Mouse (Mus musculus): ENCODE measurements around the gene Ninl. TPM values are rescaled to one million over a fixed set of nuclear protein-coding genes. Genes with fewer than 3 reads are reported as not detected.

Gene Ninl
- polyA plus RNA-seq, 1 experiment = 9.3 TPM

DNA sequence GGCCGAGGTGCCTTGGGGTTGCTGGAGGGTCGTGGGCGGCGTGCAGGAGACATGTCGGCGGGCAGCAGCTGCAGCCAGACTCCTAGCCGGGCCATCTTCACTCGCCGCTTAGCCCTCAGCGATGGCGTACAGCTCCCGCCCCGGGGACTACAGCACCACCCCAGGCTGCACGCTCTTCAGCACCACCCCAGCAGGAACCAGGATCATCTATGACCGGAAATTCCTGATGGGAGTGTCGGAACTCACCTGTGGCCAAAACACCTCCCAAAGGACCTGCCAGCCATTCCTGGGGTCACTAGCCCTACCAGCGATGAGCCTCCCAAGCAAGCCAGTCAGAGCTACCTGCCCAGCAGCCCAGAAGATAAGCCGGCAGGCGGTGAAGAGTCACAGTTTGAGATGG lies 105.7 kb downstream of the Ninl start:
- TF ChIP-seq FLI1 (IDR thresholded peaks at IDR 0.05; ENCODE audit: low read length) (no peak), GATA1 (IDR thresholded peaks at IDR 0.05; ENCODE audit: borderline replicate concordance, low read length) (no peak)
- H3K9me3 ChIP-seq = no peaks in the 10 kb centered on the region
- no peaks in the 10 kb centered on the region for H3K27me3 ChIP-seq (replicated peaks)
- H3K36me3 ChIP-seq (replicated peaks; ENCODE audit: low read length) = peaks cover 88% of the 10 kb centered on the region
- peaks cover 50% of the 10 kb centered on the region for H3K4me1 ChIP-seq
- no peak overlapping the region for H3K4me3 ChIP-seq (replicated peaks)

DNA sequence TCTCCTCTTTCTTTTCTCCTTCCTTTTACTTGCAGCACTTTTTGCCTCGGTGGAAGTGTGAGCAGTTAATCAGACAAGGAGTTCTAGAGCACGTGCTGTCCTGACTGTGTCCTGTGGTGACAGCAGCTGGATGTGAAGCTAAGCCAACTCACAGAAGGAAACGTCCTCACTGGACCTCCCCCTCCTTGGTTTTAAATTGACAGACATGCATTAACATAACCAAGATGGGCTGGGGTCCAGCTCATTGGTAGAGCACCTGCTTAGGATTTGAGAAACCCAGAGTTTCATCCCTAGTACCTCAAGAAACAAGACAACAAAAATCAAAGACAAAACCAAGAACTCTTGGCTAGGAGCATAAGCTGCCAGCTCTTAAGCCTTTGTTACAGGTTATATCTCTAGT lies 108.4 kb downstream of the Ninl start:
- TF ChIP-seq GATA1 (IDR thresholded peaks at IDR 0.05; ENCODE audit: borderline replicate concordance, low read length) = no peak
- no peak for TF ChIP-seq FLI1 (IDR thresholded peaks at IDR 0.05; ENCODE audit: low read length)
- Histone ChIP-seq H3K9me3 (no peaks in the 10 kb centered on the region), H3K4me1 (peaks cover 39% of the 10 kb centered on the region), H3K27me3 (replicated peaks) (no peaks in the 10 kb centered on the region), H3K36me3 (replicated peaks; ENCODE audit: low read length) (peaks cover 86% of the 10 kb centered on the region), H3K4me3 (replicated peaks) (no peak overlapping the region)

DNA sequence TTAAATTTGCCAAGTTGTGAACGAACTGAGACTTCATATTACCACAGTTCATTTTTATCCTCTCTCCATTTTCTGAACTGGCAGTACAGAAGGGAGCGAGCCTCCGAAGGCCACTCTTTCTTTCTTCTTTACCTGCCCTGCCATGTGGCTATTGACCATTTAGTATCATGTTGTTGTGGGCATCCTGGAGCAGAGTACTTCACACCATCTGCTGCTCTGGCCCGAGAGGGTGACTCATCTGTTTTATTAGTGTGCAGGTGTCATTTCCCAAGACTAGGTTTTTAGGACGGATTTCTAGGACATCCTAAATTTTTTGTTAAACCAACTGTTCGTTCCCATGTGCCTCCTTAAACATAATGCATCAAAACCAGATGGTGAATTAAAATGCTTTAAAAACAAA lies 110.0 kb downstream of the Ninl start:
- Histone ChIP-seq H3K4me1 (peaks cover 27% of the 10 kb centered on the region), H3K36me3 (replicated peaks; ENCODE audit: low read length) (peaks cover 75% of the 10 kb centered on the region), H3K4me3 (replicated peaks) (no peak overlapping the region), H3K27me3 (replicated peaks) (no peaks in the 10 kb centered on the region), H3K9me3 (no peaks in the 10 kb centered on the region)
- TF ChIP-seq FLI1 (IDR thresholded peaks at IDR 0.05; ENCODE audit: low read length) (no peak), GATA1 (IDR thresholded peaks at IDR 0.05; ENCODE audit: borderline replicate concordance, low read length) (no peak)

DNA sequence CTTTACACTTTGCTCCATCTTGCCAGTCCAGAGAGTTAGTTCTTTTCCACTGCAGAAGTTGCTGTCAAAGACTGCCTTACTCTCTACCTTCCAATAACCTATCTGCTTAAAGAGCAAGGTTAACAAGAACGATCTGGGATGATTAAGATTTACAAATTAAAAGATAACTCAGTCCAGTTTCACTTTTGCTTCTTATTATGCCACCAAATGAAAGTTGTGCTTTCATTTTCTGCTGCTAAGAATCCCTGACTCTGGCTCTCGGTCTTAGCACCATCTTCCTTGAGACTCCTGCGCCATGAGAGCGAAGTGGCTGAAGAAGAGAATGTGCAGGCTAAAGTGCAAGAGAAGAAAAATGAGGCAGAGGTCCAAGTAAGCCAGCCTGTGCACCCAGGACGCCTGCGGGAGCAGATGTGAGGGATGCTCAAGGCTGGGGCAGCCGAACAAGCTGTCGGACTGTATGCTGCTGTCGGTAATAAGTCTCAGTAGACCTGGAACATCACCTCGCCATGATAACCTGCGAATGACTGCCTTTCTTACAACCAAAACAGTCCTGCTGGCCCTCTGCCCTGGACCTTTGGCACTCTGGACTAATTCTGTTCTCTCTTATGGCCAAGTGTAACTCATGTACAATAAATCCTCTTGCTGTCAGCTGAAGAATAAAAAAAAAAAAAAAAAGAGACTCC lies 112.0 kb downstream of the Ninl start:
- Histone ChIP-seq H3K36me3 (replicated peaks; ENCODE audit: low read length) (peaks cover 66% of the 10 kb centered on the region), H3K4me1 (peaks cover 18% of the 10 kb centered on the region), H3K9me3 (no peaks in the 10 kb centered on the region), H3K27me3 (replicated peaks) (no peaks in the 10 kb centered on the region), H3K4me3 (replicated peaks) (no peak overlapping the region)
- TF ChIP-seq GATA1 (IDR thresholded peaks at IDR 0.05; ENCODE audit: borderline replicate concordance, low read length) (no peak), FLI1 (IDR thresholded peaks at IDR 0.05; ENCODE audit: low read length) (no peak)

DNA sequence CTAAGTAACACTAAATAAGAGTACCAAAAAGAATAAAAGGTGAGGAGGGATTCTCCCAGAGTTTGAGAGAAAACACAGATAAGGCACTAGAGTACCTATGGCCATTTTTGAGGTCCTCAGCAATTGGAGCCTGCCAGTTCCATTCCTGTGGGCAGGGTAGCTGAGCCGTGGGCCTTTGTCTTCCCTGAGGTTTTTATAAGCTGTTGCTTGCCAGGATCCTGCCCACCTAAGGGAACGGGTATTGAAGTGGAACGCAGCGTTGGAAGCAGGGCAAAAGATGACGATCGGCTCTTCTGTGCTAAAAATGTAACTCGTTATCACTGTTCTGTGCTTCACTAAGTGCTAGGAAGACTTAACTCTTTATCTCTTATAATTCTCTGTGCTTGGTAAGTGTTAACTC lies 115.7 kb downstream of the Ninl start:
- no peaks in the 10 kb centered on the region for H3K9me3 ChIP-seq

DNA sequence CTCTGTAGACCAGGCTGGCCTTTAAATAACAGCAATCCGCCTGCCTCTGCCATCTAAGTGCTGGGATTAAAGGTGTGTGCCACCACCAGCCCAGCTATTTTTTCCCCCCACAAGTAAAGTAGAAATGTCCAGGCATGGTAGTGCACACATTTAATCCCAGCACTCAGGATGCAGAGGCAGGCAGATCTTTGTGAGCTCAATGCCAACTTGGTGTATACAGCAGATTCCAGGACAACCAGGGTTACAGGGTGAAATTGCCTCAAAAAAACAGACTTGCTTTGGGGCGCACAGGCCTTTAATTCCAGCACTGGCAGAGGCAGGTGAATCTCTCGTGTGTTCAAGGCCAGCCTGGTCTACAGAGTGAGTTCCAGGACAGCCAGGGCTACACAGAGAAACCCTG lies 116.2 kb downstream of the Ninl start:
- Histone ChIP-seq H3K9me3 (no peaks in the 10 kb centered on the region), H3K4me1 (peaks cover 17% of the 10 kb centered on the region), H3K36me3 (replicated peaks; ENCODE audit: low read length) (peaks cover 51% of the 10 kb centered on the region), H3K4me3 (replicated peaks) (no peak overlapping the region), H3K27me3 (replicated peaks) (no peaks in the 10 kb centered on the region)
- no peak for TF ChIP-seq FLI1 (IDR thresholded peaks at IDR 0.05; ENCODE audit: low read length)
- TF ChIP-seq GATA1 (IDR thresholded peaks at IDR 0.05; ENCODE audit: borderline replicate concordance, low read length) = no peak

More for the DNA sequence above, 115.7 kb downstream of the Ninl start:
- H3K4me1 ChIP-seq = peaks cover 17% of the 10 kb centered on the region
- no peaks in the 10 kb centered on the region for H3K27me3 ChIP-seq (replicated peaks)
- H3K36me3 ChIP-seq (replicated peaks; ENCODE audit: low read length) = peaks cover 49% of the 10 kb centered on the region
- H3K4me3 ChIP-seq (replicated peaks) = no peak overlapping the region
- no peak for TF ChIP-seq FLI1 (IDR thresholded peaks at IDR 0.05; ENCODE audit: low read length)
- TF ChIP-seq GATA1 (IDR thresholded peaks at IDR 0.05; ENCODE audit: borderline replicate concordance, low read length) = no peak

DNA sequence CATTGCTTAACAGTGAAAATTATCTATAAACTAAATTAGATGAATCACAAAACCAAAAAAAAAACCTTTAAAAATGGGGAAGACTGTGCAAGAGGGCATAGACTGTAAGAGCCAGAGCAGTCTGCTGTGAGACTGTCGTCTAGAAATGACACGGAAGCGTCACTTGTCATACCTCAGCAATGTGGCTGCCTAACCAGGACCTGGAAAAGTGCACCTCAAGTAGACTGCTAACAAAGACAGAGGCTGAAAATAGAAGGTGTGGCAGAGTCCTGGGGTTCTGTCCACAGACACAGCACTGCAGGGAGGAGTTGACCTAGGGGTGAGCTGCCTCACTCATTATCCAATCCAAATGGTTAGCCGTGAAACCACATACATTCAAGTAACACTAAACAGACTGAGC lies 117.0 kb downstream of the Ninl start:
- H3K36me3 ChIP-seq (replicated peaks; ENCODE audit: low read length) = peaks cover 51% of the 10 kb centered on the region
- no peaks in the 10 kb centered on the region for H3K27me3 ChIP-seq (replicated peaks)
- H3K4me1 ChIP-seq = peaks cover 14% of the 10 kb centered on the region
- no peaks in the 10 kb centered on the region for H3K9me3 ChIP-seq
- no peak overlapping the region for H3K4me3 ChIP-seq (replicated peaks)
- no peak for TF ChIP-seq FLI1 (IDR thresholded peaks at IDR 0.05; ENCODE audit: low read length)
- no peak for TF ChIP-seq GATA1 (IDR thresholded peaks at IDR 0.05; ENCODE audit: borderline replicate concordance, low read length)

DNA sequence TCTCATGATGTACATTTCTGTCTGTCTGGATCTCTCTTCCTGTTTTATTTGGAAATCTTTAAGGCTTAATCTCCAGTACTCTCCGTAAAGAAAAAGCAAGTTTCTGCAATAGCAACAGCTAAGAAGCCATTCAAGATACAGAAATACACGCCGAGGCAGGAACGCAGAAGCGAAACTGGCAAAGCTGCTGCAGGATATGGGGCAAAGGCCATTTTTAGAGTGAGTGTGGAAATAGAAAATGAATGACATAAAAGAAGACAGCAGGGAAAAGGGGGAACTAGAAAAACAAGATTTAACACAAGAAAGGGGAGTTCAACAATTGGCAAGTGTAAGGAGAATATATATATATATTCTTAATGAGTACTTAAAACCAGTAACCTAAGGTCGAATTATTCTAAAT lies 117.5 kb downstream of the Ninl start:
- Histone ChIP-seq H3K27me3 (replicated peaks) (no peaks in the 10 kb centered on the region), H3K9me3 (no peaks in the 10 kb centered on the region), H3K4me3 (replicated peaks) (no peak overlapping the region), H3K4me1 (peaks cover 12% of the 10 kb centered on the region), H3K36me3 (replicated peaks; ENCODE audit: low read length) (peaks cover 50% of the 10 kb centered on the region)
- no peak for TF ChIP-seq FLI1 (IDR thresholded peaks at IDR 0.05; ENCODE audit: low read length)
- no peak for TF ChIP-seq GATA1 (IDR thresholded peaks at IDR 0.05; ENCODE audit: borderline replicate concordance, low read length)

DNA sequence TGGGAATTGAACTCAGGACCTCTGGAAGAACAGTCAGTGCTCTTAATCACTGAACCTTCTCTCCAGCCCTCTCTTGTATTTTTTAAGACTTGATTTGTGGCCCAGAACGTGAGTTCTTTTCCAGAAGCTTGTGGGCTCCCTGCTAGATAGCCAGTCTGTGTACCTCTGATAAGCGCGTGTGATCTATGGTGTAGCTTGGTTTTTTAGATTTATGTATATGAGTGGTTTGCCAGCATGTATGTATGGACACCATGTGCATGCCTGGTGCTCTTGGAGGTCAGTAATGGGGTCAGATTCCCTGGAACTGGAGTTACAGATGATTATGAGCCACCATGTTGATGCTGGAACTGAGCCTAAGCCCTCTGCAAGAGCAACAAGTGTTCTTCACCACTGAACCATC lies 118.6 kb downstream of the Ninl start:
- TF ChIP-seq GATA1 (IDR thresholded peaks at IDR 0.05; ENCODE audit: borderline replicate concordance, low read length) (no peak), FLI1 (IDR thresholded peaks at IDR 0.05; ENCODE audit: low read length) (no peak)
- Histone ChIP-seq H3K9me3 (no peaks in the 10 kb centered on the region), H3K4me3 (replicated peaks) (no peak overlapping the region), H3K27me3 (replicated peaks) (no peaks in the 10 kb centered on the region), H3K36me3 (replicated peaks; ENCODE audit: low read length) (peaks cover 47% of the 10 kb centered on the region), H3K4me1 (peaks cover 16% of the 10 kb centered on the region)

DNA sequence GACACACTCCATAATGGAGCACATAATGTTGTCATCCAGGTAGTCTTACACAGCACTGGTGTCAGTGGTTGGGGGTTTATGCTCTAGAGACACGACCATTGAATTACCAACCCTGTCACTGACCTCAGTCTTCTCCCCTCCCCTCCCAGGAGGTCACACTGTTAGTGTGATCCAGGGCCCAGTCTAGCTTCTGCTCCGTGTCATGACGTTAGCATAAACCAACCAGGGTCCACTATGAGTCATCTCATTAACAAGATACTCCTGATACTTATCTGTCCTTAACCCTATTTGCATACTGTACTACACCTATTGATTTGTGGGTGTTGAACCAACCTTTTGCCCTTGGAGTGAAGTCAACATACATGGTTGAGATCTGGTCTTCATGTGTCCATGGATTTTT lies 120.5 kb downstream of the Ninl start:
- H3K9me3 ChIP-seq = no peaks in the 10 kb centered on the region
- no peak for TF ChIP-seq FLI1 (IDR thresholded peaks at IDR 0.05; ENCODE audit: low read length)
- TF ChIP-seq GATA1 (IDR thresholded peaks at IDR 0.05; ENCODE audit: borderline replicate concordance, low read length) = no peak
- H3K27me3 ChIP-seq (replicated peaks) = no peaks in the 10 kb centered on the region
- H3K4me1 ChIP-seq = peaks cover 25% of the 10 kb centered on the region
- H3K4me3 ChIP-seq (replicated peaks) = no peak overlapping the region
- peaks cover 43% of the 10 kb centered on the region for H3K36me3 ChIP-seq (replicated peaks; ENCODE audit: low read length)

All from megakaryocyte, embryonic 14.5 days (primary cell).